Mouse (Mus musculus) embryo, embryonic 10.5 days (tissue): ENCODE data around the gene Tcf7l1.

Source experiments
- DNase-seq: peaks from one replicate; pipeline ENCODE4 v3.0.0-alpha.2; 2015; ENCODE audit warnings: low spot score

Tcf7l1 gene

DNA sequence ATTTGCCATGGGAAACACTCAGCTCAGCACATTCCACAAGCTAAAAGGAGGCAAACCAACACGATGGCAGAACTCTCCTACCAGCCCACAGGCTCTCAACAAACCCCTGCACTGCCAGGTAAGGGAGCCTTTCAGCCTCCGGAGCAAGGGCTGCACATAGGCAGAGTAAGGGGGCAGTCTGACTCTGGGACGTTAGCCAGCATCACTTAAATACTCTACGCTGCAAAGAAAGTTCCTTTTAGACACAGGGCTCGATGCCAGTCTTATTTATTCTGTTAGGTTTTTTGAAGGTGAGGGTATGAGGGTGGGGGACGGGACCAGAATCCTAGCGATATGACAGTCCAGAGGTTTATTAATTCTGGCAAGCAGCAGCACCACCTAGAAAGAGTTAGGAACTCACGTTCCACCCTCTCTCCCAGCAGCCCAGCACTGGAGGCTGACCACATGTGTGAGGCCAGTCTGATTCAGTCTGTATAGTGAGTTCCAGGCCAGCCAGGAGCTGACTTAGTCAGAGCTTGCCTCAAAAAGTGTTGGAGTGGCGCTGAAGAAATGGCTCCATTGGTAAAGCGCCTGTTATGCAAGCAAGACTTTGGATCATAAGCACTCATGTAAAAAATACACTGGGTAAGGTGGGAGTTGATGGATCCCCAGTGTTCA, 44.8 kb downstream of the Tcf7l1 start:
- no peak for DNase-seq

DNA sequence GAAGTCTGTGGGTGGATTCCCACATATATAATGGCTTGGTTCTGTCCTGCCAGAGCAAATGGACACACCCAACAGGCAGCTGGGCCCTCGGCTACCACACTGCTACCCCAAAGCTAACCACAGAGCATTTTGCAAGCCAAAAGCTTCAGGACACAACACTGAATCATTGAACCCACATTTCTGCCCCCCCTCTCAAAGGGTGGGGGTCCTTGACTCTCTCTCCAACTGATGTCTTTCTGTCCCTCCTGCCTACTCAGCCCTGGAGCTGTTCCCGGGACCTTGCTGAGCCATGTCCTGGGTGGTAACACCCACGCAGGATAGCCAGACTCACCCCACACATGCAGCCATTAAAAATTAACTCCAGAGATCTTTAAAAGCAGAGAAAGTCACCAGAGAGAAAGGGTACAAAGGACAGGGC, 45.4 kb downstream of the Tcf7l1 start:
- no peak for DNase-seq

DNA sequence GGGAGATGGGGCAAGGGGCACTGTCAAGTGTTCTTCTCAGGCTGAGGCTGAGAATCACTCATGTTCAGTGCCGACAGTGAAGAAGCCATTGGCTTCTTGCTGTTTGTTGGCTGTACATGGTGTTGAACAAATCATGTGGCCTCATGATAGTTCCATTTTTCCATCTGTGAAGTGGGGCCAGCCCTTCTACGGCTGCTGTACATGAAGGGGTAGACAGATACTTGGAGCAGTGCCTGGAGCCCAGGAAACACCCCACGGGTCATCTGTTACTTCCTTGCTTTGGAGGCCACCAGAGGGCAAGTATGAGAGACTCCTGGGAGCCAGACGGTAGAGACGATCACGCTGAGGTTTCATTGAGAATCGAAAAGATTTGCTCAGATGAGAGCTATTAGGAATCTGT, 46.7 kb downstream of the Tcf7l1 start:
- DNase-seq, result no peak

DNA sequence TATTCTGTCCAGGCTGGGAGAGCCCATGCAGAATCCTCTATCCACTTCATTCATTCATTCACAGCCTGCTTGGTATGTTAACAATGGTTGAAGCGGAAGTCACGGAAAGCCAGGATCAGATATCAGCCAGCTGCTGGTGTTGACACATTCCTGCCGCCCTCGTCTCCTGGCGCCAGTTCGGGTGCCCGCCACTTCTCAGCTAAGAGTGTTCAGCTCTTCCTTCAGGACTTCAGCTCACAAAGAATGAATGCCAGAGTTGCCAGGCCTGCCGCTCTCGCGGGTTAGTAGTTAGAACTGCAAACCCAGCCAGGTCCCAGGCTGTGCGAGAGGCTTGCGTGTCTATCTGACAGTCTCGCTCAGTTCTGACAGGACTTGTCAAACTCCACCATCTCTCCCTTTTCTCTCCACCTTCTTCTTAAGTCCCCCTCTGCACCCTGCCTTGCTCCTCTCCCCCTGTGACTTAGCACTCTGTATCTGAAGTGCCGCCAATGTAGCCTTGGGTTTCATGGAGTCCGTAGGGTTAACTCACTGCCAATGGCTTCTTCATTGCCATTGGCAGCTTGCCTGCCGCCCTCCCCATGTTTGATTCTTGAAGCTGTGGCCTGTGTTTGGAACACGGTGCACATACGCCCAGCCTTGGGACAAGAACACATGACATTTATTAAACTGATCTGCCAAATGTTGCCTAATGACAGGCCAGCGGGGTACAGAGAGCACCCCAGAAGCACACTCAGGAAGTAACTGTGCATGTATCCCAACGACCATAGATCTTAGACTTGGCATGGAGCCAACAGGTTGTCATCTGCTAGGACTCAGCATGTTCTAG, 48.2 kb downstream of the Tcf7l1 start:
- peak; percentile 55 for DNase-seq

DNA sequence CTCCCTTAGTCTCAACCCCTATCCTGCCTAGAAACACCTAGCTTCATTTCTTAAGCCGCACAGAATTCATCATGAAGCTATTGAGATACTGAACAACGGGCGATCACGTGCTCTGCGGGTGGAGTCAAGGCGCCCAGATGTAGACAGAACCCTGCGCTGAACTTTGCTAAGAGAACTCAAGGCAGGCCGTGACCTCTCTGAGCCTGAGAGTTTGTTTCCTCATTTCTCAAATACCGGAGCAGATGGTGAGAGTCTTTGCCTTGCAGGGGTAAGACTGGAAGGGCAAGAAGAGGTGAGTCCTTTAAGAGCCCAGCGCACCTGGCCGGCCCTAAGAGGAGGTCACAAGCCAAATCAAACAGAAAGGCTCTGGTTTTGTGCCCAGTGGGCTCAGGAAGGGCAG, 52.2 kb downstream of the Tcf7l1 start:
- no peak for DNase-seq

DNA sequence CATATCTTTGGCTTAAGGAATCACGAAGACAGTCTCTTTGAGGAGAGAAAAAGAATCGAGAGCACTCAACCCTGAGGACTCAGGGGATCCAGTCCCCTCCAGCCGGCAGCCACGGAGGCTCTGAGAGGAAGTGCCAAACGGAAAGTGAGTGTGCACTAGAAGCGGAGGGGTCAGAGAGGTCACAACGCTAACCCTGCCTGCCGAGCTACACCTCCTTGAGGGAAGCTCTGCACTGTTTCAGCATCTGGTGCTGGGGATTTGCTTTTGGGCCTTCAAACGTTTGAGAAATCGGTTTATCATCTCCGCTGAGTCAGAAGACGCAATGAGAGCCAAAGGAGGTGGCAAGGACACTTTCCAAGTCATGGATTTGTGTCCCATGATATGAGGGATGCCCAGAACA, 53.8 kb downstream of the Tcf7l1 start:
- peak; percentile 75 for DNase-seq

DNA sequence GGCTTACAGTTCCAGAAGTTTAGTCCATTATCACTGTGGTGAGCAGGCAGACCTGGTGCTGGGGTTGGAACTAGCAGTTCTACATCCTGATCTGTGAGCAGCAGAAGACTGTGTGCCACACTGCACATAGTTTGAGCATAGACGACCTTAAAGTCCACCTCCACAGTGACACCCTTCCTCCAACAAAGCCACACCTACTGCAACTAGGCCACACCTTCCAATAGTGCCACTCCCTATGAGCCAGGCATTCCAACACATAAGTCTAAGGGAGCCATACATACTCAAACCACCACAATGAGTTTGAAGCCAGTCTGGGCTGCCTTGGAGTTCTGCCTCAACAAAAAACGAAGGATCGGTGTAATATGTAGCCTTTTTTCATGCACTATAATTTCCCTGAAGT, 55.7 kb downstream of the Tcf7l1 start:
- no peak for DNase-seq

DNA sequence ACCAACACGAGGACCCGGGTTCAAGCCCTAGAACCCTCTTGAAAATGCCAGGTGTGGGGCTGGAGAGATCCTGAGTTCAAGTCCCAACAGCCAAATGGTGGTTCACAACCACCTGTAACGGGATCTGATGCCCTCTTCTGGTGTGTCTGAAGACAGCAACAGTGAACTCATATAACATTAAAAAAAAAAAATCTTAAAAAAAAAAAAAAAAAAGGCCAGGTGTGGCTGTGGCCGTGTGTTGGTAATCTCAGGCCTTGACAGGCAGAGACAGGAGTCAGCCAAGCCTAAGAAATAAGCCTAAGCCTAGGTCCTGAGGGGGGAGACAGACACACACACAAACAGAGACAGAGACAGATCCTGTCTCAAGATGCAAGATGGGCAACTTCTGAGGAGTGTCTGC, 56.9 kb downstream of the Tcf7l1 start:
- DNase-seq, result no peak

DNA sequence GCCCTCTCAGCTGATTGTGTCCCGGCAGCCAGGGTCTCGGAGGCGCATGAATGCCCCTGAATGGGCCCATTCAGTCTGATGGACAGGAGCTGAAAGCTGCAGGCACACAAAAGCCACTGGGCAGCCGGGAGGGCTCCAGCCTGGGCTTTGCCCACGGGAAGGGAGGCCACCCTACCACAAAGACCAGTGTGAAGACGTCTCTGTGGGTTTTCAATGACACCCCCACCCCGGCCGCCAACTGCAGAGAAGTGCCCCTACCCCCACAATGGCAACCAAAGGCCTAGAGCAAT, 58.5 kb downstream of the Tcf7l1 start:
- peak; percentile 84 for DNase-seq

DNA sequence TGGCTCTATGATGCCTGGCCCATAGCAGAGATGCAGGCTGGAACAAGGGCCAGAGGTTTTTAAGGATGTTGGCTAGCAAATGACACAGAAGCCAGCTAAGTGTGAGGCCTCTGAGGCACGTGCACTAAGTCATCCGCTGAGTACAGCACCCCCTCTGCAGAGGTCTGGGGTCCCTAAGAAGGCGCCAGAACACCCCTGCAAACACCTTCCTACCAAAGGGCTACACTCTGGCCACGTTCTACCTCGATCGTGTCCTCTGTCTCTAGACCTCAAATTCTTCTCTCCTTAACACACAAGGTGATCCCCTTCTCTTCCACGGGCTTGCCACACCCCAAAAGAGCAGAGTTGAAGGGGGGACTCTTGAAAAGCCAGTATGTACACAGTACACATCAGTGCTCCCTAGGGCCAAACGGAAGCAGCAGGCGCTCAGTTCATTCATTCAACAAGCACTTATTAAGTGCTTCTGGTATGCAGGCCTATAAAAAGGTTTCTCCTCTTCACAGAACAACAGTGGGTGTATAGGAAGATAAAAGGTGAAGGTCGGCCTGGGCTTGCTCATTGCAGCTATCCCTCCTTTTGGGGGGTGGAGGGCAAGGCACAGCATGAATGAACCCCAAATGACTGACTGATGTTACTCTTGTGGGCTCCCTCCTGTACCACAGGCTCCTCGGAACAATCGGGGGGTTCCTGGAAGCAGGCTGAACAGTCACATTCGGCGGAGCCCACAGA, 59.1 kb downstream of the Tcf7l1 start:
- DNase-seq, result no peak

DNA sequence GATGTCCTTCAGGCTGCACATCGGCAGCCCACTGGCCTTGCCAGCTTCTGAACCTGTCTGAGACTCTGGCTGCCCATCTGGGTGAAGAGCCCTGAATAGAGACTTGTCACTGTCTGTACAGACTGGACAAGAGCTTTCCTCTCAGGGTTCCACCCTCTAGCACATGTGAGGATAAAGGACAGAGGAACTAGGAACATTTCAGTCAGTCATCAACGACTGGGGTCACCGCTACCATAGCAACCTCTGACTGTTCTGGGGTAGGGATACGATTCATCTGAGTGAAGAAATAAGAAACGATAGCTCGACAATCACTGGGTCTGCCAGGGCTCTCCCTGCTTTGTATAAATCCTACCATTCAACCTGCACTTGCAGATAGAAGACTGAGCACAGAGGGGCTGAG, 61.2 kb downstream of the Tcf7l1 start:
- DNase-seq, result peak; percentile 52

DNA sequence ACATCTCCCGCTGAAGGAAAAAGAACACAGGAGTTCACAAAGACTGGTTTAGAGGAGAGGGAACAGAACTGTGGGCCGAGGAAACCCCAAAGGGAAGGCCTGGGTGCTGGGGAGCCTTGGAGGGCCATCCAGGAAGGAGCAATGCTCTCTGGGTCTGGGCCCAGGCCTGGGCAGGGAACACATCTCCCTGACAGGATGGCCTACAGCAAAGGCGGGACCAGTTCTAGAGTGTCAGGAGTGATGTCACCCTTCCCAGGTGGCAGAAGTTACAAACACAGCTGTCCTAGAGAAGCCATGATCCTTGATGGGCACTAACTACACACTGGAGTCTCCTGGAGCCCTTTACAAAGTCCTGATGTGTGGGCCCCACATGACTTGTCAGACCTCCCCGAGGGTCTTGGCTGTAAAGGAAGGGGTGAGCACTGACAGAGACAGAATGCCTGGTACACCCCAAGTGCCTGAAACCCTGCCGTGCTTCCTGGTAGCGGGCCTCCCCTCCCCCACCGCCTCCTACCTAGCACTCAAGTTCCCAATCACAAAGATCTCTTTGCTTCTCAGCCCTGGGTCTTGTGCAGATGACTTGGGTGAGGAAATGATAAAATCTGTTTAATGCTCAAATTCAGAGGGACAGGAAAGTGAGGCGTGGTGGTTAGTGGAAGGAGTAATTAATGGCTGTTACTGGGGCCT, 64.4 kb downstream of the Tcf7l1 start:
- DNase-seq, result no peak

DNA sequence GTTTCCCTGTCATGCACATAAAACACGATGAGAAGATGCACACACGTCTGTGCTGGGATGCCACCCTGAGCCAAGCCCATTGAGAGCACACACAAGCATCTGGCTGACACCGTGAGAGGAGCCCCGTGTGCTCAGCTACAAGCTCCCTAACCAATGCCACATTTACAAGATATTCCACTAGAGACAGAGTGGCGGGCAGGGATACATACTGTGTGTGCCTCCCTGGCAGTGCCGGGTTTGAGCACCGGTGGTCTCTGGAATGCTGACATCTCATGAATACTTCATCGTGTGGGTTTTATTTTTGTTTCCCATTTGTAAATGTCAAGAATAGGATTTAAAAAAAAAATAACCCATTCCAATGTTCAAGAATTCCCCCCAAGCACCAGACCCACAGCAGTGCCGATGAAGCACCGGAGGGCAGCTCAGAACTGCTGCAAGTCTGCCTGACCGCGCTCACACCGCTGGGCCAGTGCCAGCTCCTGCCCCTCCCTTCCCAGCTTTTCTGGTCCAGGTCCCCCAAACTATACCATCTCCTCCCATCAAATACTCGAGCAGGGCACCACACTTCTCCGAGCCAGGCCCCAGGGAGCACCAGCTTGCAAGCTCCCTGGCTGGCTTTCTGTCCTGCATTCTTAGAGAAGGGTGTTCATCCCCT, 65.2 kb downstream of the Tcf7l1 start:
- no peak for DNase-seq

DNA sequence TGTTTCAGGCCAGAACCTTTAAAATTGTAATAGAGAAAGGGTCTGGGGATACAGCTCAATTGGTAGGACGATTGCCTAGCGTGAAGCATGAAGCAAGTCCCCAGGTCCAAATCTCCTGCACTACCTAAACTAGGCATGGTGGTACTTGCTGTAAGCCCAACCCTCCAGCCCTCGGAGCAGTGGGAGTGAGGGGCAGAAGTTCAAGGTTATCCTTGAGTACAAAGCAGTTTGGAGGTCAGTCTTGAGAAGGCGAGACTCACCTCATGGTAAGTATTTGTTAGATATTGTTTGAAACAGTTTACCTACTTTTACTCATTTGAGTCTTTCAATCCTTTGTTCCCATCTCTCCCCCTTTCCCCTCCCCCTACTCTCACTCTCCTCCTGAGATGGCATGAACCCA, 65.9 kb downstream of the Tcf7l1 start:
- no peak for DNase-seq

DNA sequence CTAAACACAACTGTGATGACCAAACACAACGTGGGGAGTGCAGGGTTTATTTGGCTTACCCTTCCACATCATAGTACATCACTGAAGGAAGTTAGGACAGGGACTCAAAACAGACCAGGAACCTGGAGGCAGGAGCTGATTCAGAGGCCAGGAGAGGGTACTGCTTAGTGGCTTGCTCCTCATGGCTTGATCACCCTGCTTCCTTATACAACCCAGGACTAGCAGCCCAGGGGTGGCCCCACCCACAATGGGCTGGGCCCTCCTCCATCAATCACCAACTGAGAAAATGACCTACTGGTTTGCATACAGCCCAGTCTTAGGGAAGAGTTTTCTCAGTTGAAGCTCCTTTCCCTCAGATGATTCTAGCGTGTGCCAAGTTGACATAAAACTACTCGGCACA, 68.2 kb downstream of the Tcf7l1 start:
- no peak for DNase-seq

DNA sequence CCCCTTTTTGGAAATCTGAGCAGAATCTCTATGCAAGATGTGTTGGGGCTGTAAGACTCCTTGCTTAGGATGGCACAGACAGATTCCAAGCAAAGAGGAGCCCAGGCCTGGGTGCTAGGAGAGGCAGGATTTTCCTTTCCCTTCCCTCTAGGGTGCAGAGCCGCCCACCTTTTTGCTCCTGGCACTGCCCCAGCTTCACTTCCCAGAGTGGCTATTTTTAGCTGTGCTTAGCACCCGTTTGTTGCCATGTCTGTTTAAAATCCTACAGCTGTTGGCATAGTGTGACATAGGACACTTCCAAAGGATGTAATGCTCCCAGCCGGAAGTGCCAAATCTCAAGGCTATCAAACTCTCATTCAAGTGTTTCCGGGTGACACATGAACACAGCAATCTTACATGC, 74.3 kb downstream of the Tcf7l1 start:
- DNase-seq, result no peak

DNA sequence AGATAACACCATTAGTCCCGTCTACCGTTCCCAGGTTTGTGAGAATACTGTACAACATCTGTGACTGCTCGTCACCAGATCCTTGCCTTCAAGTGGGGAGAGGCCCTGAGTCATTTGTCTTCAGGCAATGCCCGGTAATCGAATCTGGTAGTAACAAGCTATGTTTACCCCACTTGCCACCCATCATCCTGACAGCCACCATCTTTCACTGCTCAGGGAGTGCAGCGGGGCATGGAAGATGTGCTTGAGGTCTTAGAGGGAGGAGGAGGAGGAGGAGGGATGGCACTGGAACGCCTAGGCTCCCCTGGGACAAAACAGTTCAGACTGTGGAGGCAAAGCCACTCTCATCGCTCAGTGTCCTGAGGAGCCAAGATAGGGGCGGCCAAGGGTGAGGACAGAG, 74.8 kb downstream of the Tcf7l1 start:
- DNase-seq, result no peak

DNA sequence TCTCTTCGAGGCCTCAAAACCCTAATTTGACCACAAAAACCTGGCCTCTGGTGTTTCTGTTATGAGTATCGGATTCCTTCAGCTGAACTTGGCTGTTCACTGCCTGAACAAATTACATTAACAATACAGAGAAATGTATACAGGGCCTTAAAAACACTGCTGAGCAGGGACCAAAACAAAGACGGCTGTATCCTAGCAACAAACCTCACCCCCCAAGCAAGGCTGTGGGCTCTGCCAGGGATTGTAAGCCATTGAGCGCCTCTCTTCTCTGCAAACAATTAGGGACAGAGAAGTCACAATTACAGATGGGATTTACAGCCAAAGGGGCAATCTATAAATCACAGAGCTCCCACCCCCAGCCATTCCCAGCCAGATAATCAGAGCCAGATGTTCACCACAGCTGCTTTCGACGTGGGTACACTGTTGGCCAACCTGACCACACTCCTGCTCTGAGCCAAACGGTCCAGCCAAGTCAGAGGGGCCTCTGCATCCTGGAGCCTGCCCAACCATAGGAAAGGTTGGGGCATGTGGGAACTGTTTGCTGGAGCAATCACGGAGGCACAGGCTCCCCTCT, 77.5 kb downstream of the Tcf7l1 start:
- peak; percentile 91 for DNase-seq

DNA sequence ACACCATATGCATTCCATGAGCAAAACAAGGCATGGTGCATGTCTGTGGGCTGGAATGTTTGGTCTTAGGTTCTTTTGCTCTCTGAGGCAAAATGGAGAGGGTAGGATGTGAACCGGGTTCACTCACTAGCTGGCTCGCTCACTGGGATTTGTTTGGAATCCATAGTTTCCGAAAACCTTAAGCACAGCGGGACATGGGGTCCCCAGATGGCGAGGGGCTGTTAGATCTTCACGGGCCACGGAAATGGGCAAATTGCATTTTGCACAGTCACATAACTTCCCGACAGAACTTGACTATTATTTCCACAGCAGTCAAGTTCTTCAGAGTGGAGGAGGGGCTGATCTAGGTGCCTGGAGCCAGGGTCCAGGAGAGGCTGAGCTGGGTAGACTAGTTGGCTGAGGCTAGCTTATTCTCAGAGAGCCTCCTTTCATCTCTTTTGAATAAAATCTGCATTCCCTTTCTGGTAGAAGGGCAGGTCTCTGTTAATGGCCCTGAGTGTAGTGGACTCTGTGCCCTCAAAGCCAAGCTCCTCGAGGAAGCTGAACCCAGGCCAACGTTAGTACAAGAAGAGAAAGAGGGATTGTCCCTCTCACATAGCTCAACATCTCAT, 78.1 kb downstream of the Tcf7l1 start:
- DNase-seq, result no peak

DNA sequence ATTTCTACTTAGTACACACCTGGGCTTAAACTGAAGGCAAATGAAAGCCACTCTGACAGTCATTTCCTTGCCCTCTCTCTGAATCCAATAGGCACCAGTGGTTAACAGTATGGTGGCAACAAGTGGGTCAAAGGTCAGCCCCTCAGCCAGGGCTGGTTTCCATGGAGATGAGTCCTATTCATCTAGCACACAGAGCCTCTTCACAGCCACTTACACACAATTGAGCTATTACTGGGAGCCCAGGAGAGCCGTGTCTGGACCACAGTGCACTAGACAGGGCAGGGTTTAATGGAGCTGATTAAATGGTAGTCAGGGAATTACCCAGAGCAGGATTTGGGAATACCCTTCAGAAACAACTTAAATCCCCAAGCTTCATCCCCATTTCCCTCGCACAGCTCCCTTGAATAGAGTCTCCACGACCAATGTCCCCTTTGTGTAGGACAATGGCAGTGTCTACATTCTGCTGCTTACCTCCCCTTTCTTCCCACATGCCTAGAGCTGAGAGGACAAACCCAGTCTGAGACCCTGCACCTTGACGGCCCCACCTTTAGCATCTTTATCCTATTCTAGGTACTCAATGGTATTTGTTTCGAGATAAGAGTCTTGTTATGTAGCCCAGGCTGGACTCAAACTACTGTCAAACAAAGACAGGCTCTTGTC, 89.5 kb downstream of the Tcf7l1 start:
- DNase-seq, result peak; percentile 94

DNA sequence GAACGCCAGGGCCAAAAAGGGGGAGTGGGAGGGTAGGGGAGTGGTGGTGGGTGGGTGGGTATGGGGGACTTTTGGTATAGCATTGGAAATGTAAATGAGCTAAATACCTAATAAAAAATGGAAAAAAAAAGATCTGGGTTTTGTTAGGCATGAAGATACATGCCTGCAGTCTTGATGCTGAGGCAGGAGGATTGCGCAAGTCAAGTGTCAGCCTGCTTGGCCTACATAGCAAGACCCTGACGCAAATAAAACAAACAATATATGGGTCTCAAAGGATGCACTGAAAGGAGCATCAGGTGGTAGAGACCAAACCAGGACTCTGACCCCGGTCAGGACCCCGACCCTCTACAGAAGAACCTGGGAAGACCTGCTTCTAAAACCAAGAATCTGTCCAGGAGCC, 90.5 kb downstream of the Tcf7l1 start:
- DNase-seq, result no peak
